Mouse (Mus musculus) embryonic facial prominence, embryonic 14.5 days (tissue): Measurements from ENCODE around the gene Thy1. TPM values are rescaled to one million over a fixed set of nuclear protein-coding genes. Genes with fewer than 3 reads are reported as not detected.

ENCODE experiments used
- ATAC-seq: fragments of 200-750 bp; cut with Nextera tagmentation; 2 replicates; pipeline ENCODE4 v1.8.0; 2017; ENCODE audit warnings: low read depth, moderate number of reproducible peaks, moderate TSS enrichment
- DNase-seq: peaks from one replicate; pipeline ENCODE4 v3.0.0-alpha.2; 2015; ENCODE audit warnings: low spot score
- H3K27ac ChIP-seq: fragments of 300-500 bp; sonication (generic); replicated peaks from 2 replicates; pipeline ENCODE4 v1.5.1; 2014; ENCODE audit warnings: low read depth, mild to moderate bottlenecking, low read length, moderate library complexity
- H3K27me3 ChIP-seq: fragments of 300-500 bp; sonication (generic); replicated peaks from 2 replicates; pipeline ENCODE4 v1.6.1; 2014; ENCODE audit warnings: low read length; ENCODE audit not compliant: control insufficient read depth, insufficient read depth
- H3K36me3 ChIP-seq: fragments of 300-500 bp; sonication (generic); 2 replicates; pipeline ENCODE4 v1.6.1; 2014; ENCODE audit warnings: low read length, mixed read lengths; ENCODE audit not compliant: control insufficient read depth, insufficient read depth
- H3K4me1 ChIP-seq: fragments of 300-500 bp; sonication (generic); 2 replicates; pipeline ENCODE4 v1.6.1; 2014; ENCODE audit warnings: antibody characterized with exemption, low read length; ENCODE audit not compliant: control insufficient read depth, insufficient read depth
- H3K4me2 ChIP-seq: fragments of 300-500 bp; sonication (generic); 2 replicates; pipeline ENCODE4 v1.6.1; 2014; ENCODE audit warnings: low read depth, mild to moderate bottlenecking, low read length, moderate library complexity, mixed read lengths
- H3K4me3 ChIP-seq: fragments of 300-500 bp; sonication (generic); 2 replicates; pipeline ENCODE4 v1.5.1; 2014; ENCODE audit warnings: low read depth, mild to moderate bottlenecking, low read length
- H3K9ac ChIP-seq: fragments of 300-500 bp; sonication (generic); 2 replicates; pipeline ENCODE4 v1.6.1; 2014; ENCODE audit warnings: low read depth, mild to moderate bottlenecking, low read length, moderate library complexity, mixed read lengths
- H3K9me3 ChIP-seq: fragments of 300-500 bp; sonication (generic); 2 replicates; pipeline ENCODE4 v1.6.1; 2016; ENCODE audit warnings: low read length; ENCODE audit not compliant: control insufficient read depth
- WGBS: fragments of 180-500 bp; shearing (Covaris S2); extraction: QIAGEN DNeasy Blood & Tissue Kit; methylation state at CpG from one replicate; pipeline ENCODE4 v1.1.7; 2014; 5-methylcytosine and 5-hydroxymethylcytosine counted together
- polyA plus RNA-seq: library from polyadenylated mRNA; unstranded; fragments of >200 nt; fragmentation: Nextera tagmentation; extraction: Ambion mirVana; gene quantifications from 2 replicates; pipeline ENCODE4 v1.2.1, GENCODE M21; 2014

The Thy1 gene
- polyA plus RNA-seq, 1 experiment from 2014 or later, result 19.6 TPM

DNA sequence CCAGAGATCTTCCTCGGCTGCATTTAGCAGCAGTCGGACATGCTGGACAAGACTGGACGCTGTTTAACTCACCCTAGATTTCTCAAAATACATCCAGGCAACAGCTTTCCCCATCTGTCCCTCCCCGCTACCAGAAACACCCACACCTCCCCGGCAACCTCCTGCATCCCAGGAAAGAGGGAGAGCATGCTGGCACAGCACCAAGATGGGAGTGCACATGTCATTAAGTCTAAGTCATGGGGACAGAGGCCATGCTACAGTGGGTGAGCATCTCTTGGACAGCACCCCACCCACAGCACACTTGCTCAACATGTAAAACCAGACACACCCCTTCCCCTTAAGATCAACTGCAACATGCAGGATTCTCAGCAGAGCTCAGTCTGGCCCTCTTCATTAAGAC is 37.8 kb downstream of the Thy1 start:
- Histone ChIP-seq H3K36me3 (no peaks in the 10 kb centered on the region), H3K9me3 (no peaks in the 10 kb centered on the region), H3K27me3 (peaks cover 15% of the 10 kb centered on the region; the same call in 1 of the 2 replicates), H3K4me1 (peaks cover 27% of the 10 kb centered on the region), H3K4me2 (0 out of 2 replicates have a peak overlapping the region, but pooled peaks have one; percentile 15), H3K4me3 (no peak overlapping the region), H3K27ac (no peak overlapping the region), H3K9ac (no peak overlapping the region)
- no peak for DNase-seq
- ATAC-seq, result no peak
- WGBS, result 79% methylated on average over 5 of the region's 5 CpGs

DNA sequence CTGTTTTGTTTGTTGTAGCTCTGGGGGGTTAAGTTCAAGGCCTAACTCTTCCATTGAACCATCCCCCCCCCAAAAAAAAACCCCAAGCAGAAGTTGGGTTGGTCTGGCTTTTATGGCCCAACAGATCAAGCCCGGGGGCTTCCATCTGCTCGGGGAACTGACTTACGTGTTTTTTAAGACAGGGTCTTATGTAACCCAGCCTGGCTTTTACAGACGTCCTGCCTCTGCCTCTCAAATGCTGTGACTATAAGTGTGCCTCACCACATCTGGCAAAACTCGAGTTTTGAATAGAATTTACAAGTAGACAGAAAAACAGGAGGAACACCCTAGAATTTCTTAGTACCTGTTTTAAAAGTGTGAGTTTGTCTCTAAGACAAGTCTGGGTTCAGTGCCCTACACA is 38.4 kb downstream of the Thy1 start:
- H3K4me2 ChIP-seq, result no peak overlapping the region
- ATAC-seq (no peak), DNase-seq (no peak)
- H3K4me3 ChIP-seq, result no peak overlapping the region
- WGBS, result 53% methylated on average over 5 of the region's 5 CpGs
- peaks cover 15% of the 10 kb centered on the region; the same call in 1 of the 2 replicates for H3K27me3 ChIP-seq
- H3K36me3 ChIP-seq, result no peaks in the 10 kb centered on the region
- no peaks in the 10 kb centered on the region for H3K9me3 ChIP-seq
- no peak overlapping the region for H3K27ac ChIP-seq
- H3K9ac ChIP-seq, result no peak overlapping the region
- H3K4me1 ChIP-seq, result peaks cover 28% of the 10 kb centered on the region

DNA sequence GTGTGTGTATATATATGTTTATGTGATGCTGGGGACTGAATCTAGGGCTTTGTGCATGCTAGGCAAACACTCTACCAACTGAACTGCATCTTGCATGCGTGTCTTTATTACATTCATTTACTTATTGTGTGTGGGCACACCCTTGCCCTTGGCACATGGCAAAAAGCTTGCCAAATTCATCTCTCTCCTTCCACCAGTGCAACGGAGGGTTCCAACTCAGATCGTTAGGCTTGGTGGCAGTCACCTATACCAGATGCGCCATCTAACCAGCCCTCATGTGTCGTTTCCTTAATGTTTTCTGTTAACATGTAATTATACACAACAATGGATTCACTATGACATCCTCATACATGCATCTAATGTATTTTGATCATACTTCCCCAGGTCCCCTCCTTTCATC is 39.1 kb downstream of the Thy1 start:
- no peak overlapping the region for H3K27ac ChIP-seq
- peaks cover 15% of the 10 kb centered on the region; the same call in 1 of the 2 replicates for H3K27me3 ChIP-seq
- no peak overlapping the region for H3K4me2 ChIP-seq
- H3K4me1 ChIP-seq, result peaks cover 29% of the 10 kb centered on the region
- no peaks in the 10 kb centered on the region for H3K36me3 ChIP-seq
- no peak overlapping the region for H3K4me3 ChIP-seq
- no peak for ATAC-seq
- no peak overlapping the region for H3K9ac ChIP-seq
- DNase-seq, result no peak
- WGBS, result 92% methylated on average over 5 of the region's 5 CpGs
- no peaks in the 10 kb centered on the region for H3K9me3 ChIP-seq

DNA sequence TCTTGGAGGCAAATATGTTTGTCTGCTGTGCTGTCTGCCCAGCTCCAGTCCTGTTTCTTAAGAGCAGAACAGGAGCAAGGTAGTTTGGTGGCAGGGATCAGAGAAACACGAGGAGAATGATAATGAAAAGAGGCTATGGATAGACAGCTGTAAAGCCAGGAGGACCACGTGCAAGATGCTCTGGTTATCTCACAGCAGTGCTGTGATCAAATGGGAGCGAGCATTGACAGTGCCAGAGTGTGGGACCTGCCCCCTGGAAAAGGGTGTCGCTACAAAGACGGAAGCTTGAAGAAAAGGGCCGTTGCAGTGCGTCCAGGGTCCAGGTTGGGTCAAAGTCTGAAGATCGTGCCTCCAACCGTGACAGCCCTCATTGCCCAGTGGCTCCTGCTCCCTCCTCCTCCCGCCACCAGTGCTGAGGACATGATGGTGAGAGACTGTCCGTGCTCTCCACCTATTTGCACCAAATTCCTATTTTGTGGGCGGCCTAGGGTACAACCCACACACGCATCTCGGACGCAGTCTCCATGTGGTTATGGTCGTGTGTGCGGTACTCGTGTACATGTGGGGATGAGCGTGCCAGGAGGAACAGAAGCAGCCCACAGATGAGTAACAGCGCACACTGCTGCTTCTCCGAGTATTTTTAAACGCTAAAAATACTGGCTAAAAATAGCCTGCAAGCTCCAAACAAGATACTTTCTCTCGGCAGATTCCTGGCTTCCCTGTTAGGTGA is 40.4 kb downstream of the Thy1 start:
- peak overlapping the region; percentile 66 for H3K4me3 ChIP-seq
- H3K9me3 ChIP-seq, result no peaks in the 10 kb centered on the region
- peak; percentile 69 for DNase-seq
- no peak overlapping the region for H3K27ac ChIP-seq
- ATAC-seq, result no peak
- no peaks in the 10 kb centered on the region for H3K36me3 ChIP-seq
- peaks cover 15% of the 10 kb centered on the region; the same call in 1 of the 2 replicates for H3K27me3 ChIP-seq
- 11% methylated on average over 23 of the region's 23 CpGs for WGBS
- peak overlapping the region; percentile 99 for H3K4me2 ChIP-seq
- peak overlapping the region; percentile 77; the same call in 1 of the 2 replicates for H3K9ac ChIP-seq
- peaks cover 35% of the 10 kb centered on the region for H3K4me1 ChIP-seq

DNA sequence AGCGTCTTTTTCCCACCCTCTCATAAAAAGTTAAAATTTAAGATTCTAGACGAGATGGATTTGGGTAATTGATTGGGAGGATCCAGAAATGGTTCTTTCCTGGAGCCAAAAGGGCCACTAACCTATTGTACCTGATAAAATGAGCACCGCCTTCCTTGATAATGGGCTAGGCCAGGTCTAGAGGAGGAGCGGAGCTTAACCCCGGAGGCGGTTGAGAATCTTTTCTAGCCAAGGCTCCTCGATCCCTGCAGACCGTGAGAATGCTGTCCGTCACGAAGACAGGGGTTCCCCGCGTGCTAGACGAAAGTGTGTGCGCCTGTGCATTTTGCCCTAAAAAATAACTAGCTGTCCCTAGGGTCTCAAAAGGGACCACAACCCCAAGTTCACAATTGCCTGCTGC is 41.1 kb downstream of the Thy1 start:
- Histone ChIP-seq H3K27me3 (peaks cover 15% of the 10 kb centered on the region; the same call in 1 of the 2 replicates), H3K4me3 (peak overlapping the region; percentile 66), H3K36me3 (no peaks in the 10 kb centered on the region), H3K4me1 (peaks cover 31% of the 10 kb centered on the region), H3K4me2 (peak overlapping the region; percentile 99), H3K27ac (no peak overlapping the region), H3K9ac (peak overlapping the region; percentile 77), H3K9me3 (no peaks in the 10 kb centered on the region)
- no peak for ATAC-seq
- 4% methylated on average over 14 of the region's 14 CpGs for WGBS
- no peak for DNase-seq

DNA sequence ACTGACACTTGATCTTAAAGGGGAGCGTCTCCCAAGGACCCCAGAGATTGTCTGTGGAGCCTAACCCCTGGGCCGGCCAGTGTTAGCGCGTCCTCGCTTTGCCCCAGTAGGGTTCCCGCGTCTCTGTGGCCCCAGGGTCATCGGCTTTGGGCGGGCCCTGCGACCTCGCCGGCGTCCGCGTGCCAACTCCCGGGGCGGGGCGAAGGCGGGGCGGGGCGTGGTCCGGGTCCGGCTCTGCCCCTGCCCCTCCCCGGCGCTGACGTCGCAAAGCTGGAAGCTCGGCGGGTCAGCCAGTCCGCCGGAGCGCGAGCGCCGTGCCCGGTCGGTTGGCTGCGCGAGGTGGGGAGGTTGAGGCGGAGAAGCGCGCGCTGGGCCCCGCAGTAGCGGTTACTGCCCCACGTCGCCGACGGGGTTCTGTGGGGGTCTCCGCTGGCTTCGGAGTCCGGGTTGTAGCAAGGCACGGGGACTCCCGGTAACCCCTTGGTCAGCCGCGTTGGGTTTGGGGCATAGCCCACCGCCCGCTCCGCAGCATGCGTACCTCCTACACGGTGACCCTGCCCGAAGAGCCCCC is 41.6 kb downstream of the Thy1 start:
- H3K27me3 ChIP-seq, result peaks cover 15% of the 10 kb centered on the region; the same call in 1 of the 2 replicates
- no peak overlapping the region for H3K27ac ChIP-seq
- H3K9ac ChIP-seq, result peak overlapping the region; percentile 77
- H3K4me3 ChIP-seq, result peak overlapping the region; percentile 66
- 0% methylated on average over 12 of the region's 62 CpGs for WGBS
- DNase-seq (peak; percentile 88), ATAC-seq (peak; percentile 64)
- no peaks in the 10 kb centered on the region for H3K36me3 ChIP-seq
- H3K4me1 ChIP-seq, result peaks cover 36% of the 10 kb centered on the region
- H3K4me2 ChIP-seq, result peak overlapping the region; percentile 99
- no peaks in the 10 kb centered on the region for H3K9me3 ChIP-seq

DNA sequence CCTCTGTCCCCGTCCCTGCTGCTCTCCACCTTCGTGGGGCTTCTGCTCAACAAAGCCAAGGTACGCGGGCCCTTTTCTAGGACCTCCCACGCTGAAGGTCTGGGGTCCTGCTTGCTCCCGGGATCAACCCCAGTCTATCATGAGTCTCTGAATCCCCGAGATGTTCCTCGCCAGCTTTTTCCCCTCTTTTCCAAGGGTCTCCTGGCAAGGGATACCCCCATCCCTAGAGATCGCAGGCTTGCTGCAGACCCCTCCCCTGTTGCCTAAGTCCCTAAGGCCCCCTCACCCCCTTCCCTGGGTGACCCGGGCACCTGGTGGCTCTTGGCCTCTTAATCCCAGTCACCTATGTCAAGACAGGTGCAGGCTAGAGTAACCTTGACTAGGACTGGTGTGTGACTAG is 42.1 kb downstream of the Thy1 start:
- peak overlapping the region; percentile 66 for H3K4me3 ChIP-seq
- peaks cover 41% of the 10 kb centered on the region for H3K4me1 ChIP-seq
- H3K27ac ChIP-seq, result no peak overlapping the region
- 9% methylated on average over 10 of the region's 10 CpGs for WGBS
- peak overlapping the region; percentile 77 for H3K9ac ChIP-seq
- peaks cover 15% of the 10 kb centered on the region; the same call in 1 of the 2 replicates for H3K27me3 ChIP-seq
- no peaks in the 10 kb centered on the region for H3K9me3 ChIP-seq
- peak overlapping the region; percentile 99 for H3K4me2 ChIP-seq
- no peaks in the 10 kb centered on the region for H3K36me3 ChIP-seq
- no peak for DNase-seq
- ATAC-seq, result no peak

DNA sequence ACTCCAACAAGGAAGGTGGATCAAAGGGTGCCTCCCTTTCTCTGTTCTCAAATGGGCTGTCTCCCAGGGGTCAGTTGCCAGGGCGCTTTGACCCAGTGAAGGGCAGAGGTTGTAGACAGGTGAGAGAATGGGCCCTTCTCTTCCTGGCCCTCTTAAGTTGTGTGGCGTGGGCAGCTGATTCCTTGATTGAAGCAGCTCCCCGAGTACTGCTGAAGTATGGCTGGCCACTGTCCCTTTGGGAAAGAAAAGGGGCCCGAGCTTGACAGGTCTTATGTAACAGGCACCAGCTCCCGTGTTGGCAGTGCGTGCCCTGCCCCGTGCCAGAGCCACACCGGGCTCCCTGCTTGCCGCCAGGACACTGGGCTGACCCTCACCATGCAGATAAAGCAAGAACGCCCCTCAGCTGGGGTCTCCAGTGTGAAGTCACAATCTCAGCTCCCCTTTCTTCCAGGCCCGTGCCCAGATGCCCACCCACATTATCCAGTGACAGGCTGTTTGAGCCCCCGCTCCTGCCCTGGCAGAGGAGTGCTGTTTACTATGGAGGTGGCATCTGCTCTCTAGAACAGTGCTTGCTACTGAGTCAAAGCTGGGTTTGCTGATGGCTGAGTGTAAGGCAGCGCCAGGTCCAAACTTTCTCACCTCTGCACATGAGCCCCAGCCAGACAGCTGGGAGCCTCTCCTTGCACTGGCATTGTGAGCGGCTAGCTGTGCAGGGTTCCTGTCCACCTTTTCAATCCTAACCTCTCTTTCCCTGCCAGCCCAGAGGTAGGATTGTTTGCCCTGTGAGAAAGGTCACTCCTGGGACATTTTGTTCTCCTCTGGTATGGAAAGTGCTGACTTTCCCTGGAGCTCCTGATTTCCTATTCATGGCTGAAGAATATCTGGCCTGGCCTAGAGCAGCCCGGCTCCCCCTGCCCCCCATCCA is 42.8 kb downstream of the Thy1 start:
- Histone ChIP-seq H3K9me3 (no peaks in the 10 kb centered on the region), H3K4me3 (peak overlapping the region; percentile 66), H3K27me3 (peaks cover 15% of the 10 kb centered on the region; the same call in 1 of the 2 replicates), H3K9ac (no peak overlapping the region), H3K4me1 (peaks cover 41% of the 10 kb centered on the region), H3K27ac (no peak overlapping the region), H3K4me2 (peak overlapping the region; percentile 99), H3K36me3 (peaks cover 6% of the 10 kb centered on the region; the same call in 1 of the 2 replicates)
- no peak for DNase-seq
- 60% methylated on average over 15 of the region's 15 CpGs for WGBS
- no peak for ATAC-seq
